Mouse (Mus musculus) gastrocnemius, postnatal 10 days (tissue): Measurements from ENCODE around the gene Tub. TPM values are rescaled to one million over a fixed set of nuclear protein-coding genes. Genes with fewer than 3 reads are reported as not detected.

Experiments used
- DNase-seq: peaks from one replicate; pipeline ENCODE4 v3.0.0; 2021; ENCODE audit warnings: mixed read lengths
- total RNA-seq, 2 experiments: library from RNA; stranded (reverse); gene quantifications; 2 replicates each; pipeline ENCODE4 v1.2.3; 2021

Gene Tub
- total RNA-seq, 2 experiments from 2014 or later: 1.9 to 3.0 TPM

DNA sequence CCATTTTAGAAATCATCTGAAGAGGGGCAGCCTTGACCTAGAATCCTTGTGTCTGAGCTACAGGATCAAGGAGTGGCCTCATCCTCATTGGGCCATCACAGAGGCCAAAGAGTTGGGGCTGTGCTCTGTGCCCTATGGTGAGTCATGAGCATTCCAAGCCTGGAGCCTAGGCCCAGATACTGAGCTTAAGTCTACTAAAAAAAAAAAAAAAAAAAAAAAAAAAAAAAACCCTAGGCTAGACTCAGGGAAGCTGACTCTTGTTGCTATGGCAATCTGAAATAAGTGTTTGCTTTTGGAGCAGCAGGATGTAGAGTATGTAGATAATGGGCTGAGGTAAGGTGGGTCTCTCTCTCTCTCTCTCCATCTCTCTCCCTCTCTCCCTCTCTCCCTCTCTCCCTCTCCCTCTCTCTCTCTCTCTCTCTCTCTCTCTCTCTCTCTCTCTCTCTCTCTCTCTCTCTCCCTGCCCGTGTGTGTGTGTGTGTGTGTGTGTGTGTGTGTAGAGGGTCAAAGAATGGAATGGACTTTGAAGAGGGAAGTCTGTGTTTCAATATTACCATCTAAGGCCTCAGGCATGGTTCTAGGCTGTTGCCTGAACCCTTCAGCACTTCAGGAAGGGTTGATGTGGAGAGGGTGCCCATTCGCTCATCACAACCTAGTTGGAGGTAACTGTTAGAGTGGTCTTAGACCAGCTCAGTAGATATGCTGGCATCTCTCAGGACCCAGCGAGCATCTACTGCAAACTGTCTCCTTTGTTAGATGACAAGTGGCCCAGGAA lies 36.0 kb downstream of the Tub start:
- DNase-seq: no peak

DNA sequence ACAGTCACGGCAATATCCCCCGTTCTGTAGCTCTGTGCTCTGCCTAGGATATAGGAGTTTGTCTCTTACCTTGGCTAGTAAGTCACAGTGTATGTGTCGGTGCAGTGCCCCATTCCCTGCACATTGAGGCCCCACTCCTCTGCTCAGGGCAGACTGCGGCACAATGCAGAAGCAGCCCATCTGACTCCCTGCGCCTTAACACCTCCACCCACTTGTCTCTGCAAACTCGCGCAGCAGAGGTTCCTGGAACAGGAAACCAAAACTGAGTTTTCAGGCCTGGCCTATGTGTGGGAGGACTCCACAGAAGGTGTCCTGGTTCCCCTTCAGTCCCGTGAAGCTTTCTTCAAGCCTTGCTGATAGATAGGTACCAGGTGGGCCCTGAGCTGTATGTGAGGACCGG lies 41.1 kb downstream of the Tub start:
- no peak for DNase-seq

DNA sequence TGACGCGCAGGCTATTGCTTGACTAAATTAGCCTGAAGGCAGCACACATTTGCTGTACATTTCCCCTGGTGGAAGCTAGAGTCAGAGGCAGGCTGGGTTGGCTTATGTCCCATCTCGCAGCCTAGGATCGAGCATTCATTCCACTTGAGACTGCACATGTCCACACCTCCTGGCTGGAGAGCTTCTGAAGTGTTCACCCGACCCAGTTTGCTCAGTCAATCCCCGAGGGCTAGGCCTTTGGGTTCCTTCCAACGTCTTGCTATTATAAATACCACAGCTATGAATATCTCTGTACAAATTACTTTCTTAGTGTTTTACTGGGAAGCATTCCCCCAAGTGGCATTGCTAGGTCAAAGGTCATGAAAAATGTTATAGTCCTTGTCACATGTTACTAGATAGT lies 43.1 kb downstream of the Tub start:
- DNase-seq: peak; percentile 60

DNA sequence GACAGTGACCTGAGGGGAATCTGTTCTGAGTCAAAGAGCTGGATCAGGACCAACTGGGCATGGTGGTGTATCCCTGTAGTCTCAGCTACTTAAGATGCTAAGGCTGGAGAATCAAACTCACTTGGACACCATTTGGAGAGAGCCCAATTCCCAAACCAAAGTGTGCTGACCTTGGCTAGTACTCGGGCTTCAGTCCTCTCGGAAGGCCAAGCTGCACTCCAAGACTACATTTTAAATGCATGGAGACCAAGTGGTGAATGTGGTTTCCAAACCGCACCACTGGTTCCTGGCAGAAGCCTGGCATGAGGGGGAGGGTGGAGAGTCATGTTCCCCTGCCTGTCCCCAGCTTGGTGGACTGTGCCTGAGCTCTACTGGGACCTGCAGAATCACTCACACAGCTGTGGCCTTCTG lies 43.7 kb downstream of the Tub start:
- DNase-seq: no peak

DNA sequence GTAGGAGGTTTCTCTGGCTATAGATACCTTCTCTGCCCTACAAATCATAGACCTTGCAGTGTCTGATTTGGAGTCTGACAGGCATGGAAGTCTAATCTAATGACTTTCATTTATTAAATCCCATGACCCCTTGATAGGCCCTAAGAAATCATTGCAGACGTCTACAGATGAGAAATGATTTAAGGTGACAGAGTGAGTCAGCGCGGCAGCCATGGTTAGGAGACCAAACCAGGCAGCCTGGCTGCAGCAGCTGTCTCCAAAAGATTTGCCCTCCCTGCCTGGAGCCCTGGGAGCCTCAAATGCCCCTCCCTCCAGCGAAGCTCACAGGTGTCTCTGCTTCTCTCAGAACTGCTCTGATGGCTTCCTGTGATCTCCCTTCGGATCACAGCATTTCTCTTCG lies 46.0 kb downstream of the Tub start:
- no peak for DNase-seq

DNA sequence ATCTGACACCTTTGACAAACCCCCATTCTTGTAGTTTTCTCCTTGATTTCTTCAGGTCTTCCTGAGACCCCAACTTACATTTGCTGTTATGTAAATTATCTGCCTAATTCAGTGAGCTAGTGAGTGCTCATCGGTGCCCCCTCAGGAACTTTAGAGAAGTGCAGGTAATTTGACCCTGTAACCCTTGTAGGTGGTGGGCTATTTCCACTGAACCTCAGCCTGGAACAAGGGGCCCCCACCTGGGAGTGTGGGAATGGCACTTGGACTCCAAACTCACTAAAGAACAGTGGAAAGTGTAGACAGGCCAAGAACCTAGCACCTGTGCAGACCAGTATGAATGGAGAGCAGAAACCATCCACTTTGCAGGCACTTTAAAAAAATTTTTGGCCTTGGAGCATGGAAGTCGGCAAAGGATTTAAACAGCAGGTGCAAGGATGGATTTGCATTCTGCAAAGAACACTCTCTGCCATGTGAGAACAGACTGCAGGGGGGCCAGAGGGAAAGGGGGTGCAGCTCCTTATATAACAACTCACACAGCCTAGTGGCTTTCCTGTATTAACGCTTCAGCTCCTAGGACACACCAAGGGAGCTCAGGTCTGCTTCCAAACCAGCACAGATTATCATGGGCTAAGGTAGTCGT lies 50.3 kb downstream of the Tub start:
- DNase-seq: no peak

DNA sequence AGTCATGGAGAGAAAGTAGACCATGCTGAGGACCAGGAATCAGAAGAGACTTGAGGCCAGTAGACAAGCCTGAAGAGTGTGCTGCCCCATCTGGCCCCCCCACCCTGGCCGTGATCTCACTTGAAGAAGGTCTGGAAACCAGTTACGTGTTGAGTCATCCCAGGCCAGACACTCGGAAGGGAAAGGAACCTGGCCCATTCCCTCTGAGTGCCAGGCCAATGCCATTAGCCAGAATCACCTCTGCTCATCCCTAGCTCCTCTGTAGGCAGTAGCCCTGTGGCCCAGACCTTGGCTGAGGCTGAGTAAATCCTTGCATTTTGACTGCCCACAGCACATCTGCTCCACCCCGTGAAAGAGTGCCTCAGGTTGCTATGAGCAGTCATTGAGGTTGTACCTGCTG lies 51.8 kb downstream of the Tub start:
- no peak for DNase-seq

DNA sequence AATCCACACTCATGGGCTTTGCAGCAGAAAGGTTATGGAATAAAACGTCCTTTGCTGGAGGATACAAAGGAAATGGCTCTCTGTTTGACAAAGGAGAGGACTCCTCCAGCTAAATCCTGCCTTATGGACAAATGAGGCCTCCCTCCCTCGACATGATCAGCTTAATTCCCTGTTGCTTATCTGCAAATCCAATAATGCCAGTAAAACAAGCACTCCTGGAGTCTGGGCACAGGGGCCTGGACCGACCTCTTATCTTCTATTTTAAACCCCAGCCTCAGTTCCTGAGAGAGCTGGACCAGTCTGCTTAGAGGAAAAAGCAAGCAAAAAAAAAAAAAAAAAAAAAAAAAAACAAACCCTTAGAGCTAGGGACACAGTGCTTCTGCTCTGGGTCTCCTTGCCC lies 53.5 kb downstream of the Tub start:
- no peak for DNase-seq

DNA sequence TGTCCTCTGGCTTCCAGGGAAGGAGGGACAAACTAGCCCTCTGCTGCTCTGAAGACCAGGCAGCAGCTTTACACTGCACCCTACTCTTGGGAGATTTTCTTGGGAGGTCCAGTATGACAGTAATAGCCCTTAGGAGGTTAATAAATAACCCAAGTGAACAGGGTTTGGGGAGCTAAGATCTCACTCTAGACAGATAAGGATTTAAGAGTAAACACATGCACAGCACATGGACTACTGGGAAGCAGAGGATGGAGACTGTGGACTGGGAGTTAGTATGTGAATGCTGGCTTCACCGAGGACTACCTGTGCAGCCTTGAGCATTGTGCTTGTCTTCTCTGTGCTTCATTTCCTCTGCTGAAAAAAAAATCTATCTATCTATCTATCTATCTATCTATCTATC lies 59.1 kb downstream of the Tub start:
- no peak for DNase-seq

DNA sequence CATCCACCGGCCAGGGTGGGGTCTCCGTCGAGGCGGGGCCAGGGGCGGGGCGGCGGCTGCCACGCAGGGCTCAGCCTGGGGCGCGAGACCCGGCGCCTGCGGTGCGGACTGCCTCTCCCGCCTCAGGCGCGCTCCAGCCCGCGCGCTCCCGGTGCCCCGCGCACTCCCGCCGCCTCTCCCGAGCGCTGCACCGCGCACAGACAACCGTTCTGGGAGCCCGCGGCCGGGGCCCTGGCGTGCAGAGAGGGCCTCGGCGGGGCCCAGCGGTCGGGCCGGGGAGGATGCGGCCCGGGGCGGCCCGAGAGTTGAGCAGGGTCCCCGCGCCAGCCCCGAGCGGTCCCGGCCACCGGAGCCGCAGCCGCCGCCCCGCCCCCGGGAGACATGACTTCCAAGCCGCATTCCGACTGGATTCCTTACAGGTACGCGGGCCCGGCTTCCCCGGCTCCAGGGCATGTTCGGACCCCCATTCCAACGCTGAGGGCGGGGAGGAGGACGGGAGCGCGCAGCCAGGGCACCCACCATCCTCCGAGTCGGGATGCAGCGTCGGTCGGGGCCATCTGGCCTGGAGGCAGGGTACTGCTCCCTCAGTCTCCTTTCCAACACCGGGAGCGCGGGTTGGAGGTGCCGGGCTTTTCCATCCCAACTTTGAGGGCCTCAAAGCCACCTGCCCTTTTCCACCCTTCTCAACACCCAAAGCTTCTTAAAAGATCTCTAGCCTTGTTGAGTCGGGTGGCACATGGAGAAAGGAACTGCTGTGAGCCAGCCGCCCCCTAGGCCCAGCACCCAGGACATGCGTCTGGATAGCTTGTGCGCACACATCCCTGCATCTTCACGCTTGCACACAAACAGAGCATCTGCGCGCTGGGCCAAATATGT lies 60.8 kb downstream of the Tub start:
- DNase-seq: no peak

DNA sequence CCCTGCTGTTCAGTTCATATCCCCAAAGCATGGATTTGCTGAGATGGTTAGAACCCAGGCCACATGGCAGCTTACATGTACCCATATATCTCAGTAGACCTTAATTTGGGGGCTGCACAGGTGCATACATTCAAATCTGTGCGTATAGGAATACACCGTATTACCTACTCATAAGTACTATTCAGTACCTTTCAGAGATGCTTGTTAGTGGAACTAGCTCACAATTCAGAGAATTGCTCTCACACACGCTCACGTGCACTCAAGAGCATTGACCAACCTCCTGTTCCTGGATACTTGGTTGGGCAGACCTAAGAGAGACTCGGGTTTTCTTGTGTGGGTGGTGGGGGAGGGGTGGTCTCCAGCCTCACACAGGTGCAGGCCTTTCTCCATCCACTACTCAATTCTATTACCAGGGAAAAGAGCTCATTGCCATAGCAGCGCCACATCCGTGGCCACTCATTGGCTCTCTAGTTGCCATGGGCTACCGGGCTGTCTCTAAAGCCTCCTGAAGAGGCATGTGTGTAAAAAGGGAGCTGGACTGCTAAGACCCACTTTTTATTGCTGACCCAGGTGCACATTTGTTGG lies 61.5 kb downstream of the Tub start:
- DNase-seq: no peak

DNA sequence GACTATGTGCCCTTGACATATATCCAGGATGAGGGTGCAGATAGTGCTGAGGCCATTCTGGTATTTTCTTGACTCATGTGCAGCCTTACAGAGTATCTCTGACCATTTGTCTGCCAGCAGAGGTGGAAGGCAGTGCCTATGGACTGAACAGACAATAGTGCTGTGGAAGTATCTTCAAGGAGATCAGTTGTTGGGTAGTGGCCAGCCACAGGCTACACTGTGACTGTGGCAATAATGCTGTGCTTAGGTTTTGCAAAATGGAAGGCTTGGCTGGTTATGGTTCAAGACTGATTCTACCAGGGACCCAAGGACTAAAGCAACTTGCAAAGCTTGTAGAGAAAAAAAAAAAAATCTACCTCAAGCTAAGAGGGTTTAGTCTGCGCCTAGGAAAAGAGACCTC lies 62.4 kb downstream of the Tub start:
- no peak for DNase-seq

DNA sequence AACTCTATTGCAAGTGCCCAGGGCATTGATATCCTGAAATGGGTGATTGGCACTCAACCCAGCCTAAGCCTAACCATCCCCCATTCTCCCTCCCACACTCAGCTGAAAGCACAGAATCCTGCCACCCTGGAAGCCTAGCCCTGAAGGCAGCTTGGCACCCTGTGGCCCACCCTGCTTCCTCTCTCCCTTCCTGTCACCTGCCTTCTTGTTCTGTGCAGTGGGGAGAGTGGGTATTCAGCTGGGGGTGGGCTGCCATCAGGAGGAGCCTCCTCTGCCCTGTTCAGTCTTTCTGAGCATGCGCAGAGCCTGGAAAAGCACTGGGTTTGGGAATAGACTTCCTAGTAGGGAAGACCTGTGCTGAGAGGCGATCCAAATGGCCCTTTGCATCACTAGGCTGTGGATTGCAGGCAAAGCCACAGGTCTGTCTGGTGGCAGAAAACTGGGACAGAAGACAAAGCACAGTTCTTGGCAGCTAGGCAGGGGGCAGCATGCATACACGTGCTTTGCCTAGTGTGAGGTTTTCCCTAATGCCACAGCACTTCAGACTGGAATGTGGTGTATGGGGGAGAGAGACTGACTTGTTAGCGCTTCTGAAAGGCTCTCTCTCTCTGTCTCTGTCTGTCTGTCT lies 63.0 kb downstream of the Tub start:
- no peak for DNase-seq

DNA sequence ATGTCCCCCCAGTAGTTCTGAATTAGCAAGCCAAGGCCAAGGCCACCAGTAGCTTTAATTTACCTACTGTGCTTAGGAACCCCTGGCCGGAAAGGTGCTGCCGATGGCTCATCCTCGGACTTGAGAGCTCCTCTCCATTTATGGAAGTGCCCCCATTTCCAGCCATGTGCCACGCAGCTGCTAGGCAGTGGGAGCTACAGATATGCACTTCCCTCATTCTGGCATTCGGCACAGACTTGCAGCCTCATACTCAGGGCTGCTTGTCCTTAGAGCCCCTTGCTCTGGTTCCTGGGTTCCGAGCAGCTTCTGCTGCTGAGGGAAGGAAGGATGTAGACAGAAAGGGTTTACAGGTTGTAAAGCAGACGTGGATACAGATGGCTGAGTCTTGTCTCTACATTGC lies 64.7 kb downstream of the Tub start:
- DNase-seq: no peak

DNA sequence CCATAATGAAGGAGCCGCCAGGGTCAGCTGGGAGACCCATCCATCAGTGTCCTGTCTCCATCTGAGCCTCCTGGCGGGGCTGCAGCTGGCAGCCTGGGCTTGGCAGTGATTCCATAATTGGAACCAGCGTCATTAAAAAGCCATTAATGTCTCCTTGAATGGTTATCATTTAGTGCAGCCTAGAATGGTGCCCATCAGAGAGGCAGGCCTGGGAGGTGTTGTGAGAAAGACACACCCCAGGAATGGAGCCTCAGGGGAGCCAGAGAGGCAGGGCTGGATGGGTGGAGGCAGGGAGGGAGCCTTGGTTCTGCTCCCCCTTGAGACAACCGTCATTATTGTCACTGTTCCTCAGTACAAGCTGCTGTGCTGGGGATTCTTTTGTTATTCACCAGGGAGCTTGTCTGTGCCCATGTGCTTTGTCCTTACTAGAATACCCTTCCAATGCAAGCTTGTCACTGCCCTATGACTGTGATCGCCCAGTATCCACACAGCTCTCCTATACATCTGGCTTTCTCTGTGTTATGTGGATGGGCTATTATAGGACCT lies 66.3 kb downstream of the Tub start:
- no peak for DNase-seq

DNA sequence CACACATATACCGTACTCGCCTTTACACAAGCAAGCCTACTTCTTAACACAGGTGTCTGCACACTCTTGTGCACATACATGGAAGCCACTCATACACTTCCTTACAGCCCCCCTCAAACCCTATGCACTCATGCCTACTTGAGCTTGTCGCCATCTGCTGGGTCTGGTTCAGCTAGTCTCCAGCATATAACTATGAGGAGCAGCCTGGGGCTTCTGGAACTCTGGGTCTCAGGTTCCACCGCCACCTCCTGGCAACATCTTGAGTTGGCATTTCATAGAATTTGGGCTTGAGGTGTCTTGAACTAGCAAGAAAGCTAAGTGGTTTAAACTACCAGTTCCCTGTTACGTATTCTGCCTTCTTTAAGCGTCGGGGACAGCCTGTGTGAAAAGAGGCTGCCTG lies 69.1 kb downstream of the Tub start:
- DNase-seq: no peak

DNA sequence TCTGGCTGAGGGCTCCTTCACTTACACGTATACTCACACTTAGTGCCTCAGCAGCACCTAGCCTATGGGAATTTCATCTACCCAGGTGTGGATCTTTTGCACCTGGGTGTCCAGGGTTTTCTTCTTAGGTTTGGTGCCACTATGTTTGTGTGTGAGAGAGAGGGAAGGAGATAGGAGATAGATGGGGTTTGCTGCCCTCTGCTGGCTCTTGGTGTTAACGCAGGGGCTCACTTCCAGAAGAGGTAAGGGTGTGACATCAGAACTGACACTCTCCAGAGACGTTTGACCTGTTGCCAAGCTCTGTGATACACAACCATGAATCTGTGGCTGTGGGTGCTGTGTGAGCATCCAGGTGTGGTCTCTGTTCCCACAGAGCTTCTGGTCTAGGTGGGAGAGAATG lies 71.3 kb downstream of the Tub start:
- peak; percentile 59 for DNase-seq

DNA sequence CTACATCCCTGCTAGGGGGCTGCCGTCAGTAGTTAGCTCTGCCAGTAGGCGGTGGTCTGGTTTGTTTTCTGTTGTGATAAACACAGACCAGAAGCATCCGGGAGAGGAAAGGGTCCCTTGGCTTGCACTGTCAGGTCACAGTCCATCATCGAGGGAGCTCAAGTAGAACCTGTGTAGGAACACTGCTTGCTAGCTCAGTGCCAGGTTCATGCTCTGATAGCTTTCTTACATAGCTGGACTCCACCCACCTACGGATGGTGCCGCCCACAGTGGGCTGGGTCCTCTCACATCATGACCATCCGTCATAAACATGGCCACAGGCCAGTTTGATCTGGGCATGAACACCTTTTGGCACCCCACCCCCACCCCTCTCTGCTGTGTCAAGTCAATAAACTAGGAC lies 75.6 kb downstream of the Tub start:
- DNase-seq: no peak

DNA sequence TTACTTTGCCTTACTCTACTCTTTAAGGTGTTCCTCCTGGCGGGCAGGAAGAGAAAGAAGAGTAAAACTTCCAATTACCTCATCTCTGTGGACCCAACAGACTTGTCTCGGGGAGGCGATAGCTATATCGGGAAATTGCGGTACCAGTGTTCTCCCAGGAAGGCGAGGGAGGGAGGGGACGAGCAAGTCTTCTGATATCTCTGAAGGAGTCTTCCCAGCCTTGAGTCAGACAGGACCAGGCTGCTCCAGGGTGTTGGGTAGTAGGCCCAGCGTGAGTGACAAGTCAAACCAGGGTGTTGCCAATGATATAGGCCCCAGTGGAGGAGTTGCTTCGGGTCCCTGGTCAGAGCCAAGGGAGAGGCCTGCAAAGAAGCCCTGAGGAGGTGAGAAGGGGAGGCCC lies 76.8 kb downstream of the Tub start:
- DNase-seq: no peak

DNA sequence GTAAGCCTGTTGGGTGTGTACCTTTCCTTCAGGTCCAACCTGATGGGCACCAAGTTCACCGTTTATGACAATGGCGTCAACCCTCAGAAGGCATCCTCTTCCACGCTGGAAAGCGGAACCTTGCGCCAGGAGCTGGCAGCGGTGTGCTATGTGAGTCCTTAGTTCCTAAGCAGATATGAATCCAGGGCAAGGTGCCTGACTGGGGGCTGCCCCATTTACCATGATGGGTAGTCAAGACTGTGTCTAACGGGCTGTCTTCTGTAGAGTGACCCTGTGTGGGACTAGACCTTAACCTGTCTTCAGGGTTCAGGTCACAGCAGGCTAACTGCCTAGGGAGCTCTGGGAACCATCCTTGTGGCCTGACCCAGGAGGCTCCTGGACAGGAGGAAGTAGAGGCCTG lies 77.6 kb downstream of the Tub start:
- DNase-seq: no peak

DNA sequence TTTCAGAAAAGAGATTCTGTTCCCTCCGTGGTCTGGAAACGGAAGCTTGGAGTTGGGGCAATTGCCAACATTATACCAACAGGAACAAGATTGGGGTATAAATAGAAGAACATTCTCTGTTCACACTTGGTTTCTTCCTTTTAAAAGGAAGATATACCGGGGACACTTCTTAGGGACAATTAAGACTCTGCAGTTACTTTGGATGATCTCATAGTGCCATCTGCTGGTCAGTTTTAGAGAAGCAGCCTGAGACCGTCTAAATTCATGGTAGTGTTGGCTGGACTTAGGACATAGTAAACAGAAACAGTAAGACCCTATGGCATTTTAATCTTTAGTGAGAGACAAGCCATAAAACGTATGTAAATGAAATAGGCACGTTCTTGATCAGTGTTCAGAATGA lies 78.1 kb downstream of the Tub start:
- DNase-seq: peak; percentile 51

DNA sequence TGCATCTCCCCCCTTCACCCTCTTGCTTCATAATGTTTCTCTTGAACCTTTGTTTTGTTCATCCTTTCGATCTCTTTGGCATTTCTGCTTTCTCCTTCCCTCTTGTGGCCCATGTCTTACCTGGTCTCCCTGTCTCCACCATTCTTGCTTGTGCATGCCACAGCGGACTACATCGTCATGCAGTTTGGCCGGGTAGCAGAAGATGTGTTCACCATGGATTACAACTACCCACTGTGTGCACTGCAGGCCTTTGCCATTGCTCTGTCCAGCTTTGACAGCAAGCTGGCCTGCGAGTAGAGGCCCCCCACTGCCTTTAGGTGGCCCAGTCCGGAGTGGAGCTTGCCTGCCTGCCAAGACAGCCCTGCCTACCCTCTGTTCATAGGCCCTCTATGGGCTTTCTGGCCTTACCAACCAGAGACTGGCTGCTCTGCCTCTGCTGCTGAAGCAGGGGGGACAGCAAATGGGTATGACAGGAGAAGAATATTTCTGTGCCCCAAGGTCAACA lies 79.9 kb downstream of the Tub start:
- DNase-seq: no peak
